Mouse (Mus musculus): ENCODE data around the gene Smtnl2.

The Smtnl2 gene

DNA sequence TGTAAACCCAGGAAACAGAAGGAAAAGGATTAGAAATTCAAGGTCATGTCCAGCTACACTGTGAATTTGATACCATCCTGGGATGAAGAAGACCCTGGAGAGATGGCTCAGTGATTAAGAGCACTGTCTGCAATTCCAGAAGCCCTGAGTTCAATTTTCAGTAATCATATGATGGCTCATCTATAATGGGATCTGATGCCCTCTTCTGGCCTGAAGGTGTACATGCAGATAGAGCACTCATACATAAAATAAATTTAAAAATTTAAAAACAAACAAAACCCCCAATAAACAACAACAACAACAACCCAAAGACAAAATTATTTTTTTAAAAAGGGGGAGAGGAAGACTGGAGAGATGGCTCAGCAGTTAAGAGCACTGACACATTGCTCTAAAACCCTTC, 15.4 kb upstream of the Smtnl2 start:
- DNase-seq (ENCODE audit: low read depth, low spot score) = no peak

DNA sequence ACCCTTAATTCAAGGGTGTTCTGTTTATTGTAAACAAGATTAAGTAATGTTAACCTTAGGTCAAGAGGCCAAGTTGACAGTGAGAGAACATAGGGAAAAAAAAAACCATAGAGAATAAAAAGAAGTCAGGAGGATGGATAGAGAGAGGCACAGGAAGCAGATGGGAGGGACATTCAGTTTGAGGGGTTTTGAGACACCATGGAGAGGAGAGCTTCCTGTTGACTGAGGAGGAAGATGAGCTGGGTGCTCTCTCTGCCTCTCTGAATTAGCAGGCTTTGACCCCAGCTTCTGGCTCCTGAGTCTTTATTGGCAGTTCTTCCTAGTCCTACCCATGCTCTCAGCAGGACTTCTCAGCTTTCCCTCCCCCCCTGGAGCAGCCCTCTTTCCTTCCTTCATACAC, 13.7 kb upstream of the Smtnl2 start:
- no peak for DNase-seq (ENCODE audit: low read depth, low spot score)

DNA sequence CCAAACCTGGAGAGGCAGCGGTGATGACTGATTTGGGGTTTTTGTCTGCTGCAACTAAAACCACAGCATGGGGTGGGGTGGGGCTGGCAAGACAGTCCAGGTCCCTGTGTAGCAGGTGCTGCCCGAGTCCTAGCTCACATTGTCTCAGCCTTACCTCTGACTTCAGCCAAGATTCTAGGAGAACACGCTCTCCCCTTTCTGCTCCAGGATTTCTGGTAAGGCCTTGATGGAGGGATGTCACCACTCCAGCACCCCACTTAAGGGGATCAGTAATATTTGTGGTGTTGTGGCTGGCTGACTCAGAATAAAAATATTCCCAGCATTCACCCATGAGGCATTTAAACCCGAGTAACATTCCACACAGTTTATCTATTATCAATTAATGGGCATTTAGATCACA, 12.2 kb upstream of the Smtnl2 start:
- DNase-seq (ENCODE audit: low read depth, low spot score) = no peak

DNA sequence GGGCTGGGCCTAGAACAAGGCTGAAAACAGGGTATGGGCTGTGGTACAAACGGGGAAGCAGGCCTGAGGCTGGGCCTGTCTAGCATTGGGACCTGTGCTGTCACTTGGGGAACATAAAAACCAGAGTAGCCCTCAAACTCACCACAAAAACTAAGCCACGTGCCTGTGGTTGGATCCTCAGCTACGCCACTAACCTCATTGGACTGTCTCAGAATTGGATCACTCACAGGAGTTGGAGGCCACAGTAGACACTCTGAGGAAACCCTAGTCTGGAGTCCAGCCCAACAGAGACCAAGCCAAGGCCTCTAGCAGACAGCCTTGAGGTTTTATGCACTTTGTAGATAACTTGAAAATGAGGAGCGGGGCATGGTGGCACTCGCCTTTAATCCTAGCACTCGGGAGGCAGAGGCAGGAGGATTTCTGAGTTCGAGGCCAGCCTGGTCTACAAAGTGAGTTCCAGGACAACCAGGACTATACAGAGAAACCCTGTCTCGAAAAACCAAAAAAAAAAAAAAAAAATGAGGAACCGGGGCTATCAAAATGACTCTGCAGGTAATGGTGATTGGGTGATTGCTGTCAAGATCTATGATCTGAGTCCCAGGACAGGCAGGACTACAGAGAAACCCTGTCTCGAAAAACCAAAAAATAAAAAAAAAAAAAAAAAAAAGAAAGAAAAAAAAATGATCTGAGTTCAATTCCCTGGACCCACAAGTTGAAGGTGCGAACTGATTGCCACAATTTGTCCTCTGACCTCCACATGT, 10.2 kb upstream of the Smtnl2 start:
- no peak for DNase-seq (ENCODE audit: low read depth, low spot score)

DNA sequence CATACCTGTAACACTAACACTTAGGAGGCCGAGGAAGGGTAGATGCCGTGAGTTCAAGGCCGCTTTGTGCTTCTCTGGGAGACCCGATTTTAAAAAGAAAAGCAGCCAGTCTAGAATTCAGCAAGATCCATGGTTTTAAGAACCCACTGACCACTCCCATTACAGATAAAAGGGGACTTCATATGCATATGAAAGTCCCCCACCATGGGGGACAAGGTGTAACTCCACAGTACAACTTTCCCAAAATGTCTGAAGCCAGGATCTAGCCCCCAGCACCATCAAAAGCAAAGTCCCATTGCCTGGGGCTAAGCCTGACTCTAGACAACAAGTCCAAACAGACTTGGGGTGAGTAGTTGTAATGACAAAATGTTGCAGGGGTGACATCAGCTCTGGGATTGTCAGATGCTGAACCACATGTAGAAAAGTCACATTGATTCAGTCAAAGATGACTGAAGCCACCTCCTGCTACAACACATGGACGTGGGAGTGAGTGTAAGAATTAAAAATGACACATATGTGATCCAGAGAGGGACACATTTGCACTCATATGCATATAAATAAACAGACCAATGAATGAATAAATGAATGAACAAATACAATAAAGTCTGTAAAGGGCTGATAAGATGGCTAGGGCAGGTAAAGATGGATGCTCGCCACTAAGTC, 9.1 kb upstream of the Smtnl2 start:
- no peak for DNase-seq (ENCODE audit: low read depth, low spot score)

DNA sequence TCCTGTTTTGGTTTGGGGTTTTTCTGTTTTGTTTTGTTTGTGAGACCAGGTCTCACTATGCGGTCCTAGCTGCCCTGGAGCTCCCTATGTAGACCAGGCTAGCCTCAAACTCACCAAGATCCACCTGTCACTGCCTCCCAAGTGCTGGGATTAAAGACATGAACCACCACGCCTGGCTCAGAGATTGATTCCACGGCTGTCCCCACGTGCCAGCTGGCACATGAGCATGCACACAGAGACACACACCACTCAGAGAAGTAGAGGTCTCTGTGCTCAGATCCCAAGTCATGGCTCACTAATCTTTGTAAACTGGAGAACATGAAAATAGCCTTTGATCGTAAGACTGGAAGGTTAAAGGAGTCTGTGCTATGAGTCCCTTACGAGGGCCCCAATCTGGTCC, 7.5 kb upstream of the Smtnl2 start:
- no peak for DNase-seq (ENCODE audit: low read depth, low spot score)

DNA sequence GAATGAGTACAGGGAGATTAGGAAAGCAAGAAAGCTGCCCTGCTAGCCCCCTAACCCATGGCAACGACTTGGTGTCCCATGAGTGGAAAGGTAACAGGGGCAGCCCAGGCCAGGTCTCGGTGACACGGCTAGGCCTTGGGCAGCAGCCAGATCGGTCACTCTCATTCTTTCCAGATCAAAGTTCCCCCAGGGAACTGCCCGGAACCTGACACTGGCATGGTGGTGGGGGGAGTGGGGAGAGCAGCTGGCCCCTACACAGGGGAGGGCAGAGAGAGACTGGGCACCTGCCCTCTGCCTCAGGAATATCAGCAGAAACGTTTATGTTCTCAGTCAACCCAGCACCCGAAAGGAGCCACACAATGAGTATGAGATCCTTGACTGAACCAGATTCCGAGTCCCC, 6.7 kb upstream of the Smtnl2 start:
- DNase-seq (ENCODE audit: low read depth, low spot score) = no peak

DNA sequence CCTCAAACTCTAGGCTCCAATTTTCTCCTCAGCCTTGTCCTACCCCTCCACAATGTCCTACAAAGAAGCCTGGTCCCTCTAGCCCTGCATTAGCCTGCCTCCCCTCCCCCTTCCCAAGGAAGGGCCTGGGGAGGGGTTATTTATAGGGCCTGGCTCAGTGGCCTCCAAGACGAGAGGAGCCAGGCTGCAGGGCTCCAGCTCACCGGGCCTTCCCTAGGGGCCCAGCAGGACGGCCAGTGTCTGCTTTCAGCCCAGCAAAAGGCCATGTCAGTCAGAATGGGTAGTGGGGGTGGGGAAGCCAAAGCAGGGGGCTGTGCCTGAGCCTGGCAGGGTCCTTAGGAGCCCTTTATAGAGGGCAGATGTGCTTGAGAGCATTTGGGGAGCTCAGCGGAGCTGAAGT, 5.9 kb upstream of the Smtnl2 start:
- DNase-seq (ENCODE audit: low read depth, low spot score) = no peak

DNA sequence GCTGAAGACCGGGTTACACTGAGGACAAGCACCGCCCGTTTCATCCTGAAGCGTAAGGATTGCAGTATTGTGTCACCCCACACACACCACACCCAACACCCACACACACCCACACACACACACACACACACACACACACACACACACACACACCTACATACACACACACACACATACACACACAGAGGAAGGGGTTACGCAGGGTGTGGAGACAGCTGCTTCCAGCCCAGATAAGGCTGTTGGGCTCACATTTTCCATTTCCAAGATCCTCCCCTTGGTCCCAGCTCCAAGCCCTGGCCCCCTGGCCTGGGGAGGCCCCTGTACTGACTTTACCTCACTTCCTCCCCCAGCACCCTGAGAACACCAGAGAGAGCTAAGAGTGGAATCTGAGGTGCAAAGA, 5.2 kb upstream of the Smtnl2 start:
- no peak for DNase-seq (ENCODE audit: low read depth, low spot score)

DNA sequence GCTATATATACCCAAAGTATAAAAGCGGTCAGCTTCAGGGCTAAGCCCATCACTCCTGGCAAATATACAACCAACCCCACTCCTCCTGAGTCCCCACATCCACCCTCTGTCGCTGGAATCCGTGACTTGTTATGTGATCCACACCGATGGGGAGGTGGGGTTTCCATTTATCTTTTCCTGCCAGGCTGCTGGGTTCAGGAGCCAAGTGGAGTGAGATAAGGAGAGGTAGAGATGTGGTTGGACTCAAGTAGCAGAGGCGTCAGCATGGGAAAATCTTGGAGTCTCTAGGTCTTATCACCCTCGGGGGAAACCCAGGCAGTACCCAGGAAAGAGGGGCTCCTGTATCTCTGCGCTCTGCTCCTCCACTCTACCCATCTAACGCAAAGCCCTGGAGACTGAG, 3.6 kb upstream of the Smtnl2 start:
- no peak for DNase-seq (ENCODE audit: low read depth, low spot score)

DNA sequence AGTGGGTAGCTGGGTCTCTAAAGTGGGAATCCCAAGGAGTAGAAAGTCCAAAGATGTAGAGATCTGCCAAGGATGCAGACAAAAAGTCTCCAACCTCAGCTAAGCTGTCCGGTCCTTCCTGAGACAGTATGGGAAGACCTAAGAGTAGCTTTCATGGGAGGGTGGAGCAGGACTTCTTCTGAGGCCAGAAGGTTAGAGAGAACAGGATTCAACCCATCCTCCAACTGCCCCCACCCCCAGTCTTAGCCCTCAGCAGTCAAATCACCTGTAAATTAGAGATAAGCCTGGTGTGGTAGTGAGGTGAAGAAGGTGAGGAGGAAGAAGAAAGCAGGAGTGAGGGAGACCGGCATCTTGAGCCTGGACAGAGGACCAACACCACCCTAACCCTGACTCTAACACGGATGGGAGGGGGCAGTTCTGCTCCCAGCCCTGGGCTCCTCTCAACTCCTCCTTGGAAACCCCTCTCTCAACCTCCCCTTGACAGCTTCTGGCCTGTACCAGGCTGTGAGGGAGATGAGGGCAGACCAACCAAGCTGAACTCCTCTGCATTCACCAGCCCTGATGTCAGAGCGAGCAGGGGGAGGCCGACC, 2.2 kb upstream of the Smtnl2 start:
- DNase-seq (ENCODE audit: low read depth, low spot score) = no peak

DNA sequence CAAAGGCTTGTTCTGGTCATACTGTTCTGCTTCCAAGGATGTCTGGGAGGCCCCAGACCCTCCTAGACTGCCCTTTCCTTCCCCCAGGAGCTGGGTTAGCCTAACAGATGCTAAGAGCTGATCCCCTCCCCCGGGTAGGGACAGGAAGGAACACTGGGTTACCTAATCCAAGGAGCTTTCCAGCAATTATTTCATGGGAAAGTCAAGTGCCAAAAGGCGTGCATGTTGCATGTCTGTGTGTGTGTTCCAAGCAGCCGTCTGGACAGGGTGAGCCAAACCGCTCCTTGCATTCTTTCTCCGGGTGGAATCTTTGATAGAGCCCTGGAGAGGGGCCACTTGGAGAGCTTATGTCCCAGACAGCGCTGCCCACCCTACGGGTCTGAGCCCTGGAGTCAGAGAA, 1.5 kb upstream of the Smtnl2 start:
- DNase-seq (ENCODE audit: low read depth, low spot score) = no peak

DNA sequence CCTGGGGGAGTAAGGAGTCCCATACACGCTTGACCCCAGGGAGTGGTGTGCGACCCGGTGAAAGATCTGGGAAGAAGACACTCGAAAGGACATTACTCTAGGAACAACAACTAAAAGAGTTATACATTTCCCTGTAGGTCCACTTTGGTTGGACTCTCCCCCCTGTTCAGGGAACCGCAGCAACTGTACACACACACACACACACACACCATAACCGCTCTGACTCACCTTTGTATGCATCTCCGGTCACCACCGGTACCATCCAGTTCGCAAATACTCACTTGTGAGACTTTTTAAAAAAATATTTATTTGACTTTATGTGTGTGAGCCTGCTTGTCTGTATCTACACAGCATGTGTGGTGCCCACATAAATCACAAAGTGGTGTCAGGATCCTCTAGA, 432 bp upstream of the Smtnl2 start:
- no peak for DNase-seq (ENCODE audit: low read depth, low spot score)

DNA sequence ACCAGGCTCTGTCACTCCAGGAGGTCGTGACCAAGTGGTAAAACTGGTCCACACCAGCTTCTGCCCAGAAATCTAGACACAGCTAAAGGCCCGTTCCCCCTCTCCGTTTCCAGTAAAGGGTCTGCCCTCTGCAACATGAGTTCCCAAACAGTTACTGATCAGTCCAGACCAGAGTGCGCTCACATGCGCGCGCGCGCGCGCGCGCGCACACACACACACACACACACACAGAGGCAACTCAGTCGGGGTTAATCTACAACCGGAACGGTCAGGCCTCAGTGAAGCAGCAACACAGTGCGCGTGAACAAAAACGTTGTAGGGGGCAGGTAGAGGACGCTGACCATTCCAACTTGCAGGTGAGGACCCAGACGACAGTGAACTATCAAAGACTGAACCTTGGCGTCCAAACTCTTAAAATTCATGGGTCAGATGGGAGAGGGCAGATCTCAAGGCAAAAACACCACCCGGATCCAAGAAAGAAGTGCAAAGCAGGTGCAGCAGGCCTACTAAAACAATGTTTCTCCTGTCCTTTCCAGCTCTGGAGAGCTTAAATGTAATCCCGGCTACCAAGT, 906 bp downstream of the Smtnl2 start:
- no peak for DNase-seq (ENCODE audit: low read depth, low spot score)

DNA sequence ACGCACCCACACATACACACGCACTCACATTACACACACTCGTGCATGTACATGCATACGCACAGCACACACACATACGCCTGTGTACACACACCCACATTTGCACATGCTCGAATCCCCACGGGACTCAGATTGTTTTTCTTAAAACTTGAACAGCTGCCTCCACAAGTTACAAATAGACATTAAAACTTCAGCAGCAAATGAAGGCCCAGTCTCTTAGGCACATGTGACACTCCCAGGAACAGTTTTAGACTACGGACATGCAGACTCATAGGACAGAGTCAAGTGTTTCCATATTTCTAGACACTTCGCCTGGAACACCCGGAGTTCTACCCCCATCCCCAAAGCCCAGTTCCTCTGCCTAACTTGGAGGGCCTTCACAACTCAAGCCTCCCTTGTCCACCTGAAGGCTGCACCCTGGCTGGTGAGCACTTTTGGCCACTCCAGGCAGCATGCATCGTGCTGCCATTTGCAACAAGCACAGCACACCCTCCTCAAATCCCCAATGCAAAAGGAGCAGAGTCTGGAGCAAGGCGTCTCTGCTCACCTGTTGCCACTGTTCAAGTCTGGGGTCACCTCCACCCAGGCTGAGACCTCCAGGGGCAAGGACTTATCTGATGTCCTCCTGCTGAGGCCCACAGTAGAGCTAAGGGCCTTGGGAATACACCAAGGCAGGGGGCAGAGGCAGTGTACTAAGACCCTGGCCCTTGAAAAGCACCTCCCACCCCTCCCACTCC, 1.7 kb downstream of the Smtnl2 start:
- DNase-seq (ENCODE audit: low read depth, low spot score) = no peak

DNA sequence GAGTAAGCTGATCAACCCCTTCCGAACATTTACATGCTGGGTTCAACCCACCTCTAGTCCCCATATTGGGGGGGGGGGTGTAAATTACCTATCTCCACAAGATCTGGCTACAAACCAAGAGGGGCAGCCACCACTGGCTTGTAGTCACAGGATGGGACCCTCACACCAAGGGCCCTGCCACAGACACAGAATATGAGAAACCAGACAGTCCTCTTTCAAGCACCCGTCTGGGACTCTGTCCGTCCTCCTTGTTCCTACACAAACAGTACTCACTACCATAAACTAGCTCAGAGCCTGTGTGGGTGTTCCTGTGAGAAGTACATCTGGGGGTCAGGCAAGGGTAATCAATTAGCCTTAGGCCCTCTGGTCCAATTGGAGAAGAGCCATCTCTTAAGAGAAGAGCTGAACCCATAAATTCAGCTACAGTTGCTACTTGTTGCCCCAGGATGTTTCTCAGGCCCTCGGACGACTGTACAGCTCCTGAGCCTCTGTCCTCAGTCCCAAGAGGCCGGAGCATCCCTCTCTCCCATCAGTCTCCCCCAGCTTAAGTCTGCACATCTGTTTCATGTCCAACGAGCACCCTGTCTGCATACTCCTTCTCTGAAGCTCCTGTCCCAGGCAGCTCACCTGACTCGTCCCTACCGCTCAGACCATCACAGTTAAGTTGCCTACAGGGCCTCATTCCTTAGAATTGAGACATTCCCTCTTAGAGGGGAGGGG, 2.9 kb downstream of the Smtnl2 start:
- no peak for DNase-seq (ENCODE audit: low read depth, low spot score)

DNA sequence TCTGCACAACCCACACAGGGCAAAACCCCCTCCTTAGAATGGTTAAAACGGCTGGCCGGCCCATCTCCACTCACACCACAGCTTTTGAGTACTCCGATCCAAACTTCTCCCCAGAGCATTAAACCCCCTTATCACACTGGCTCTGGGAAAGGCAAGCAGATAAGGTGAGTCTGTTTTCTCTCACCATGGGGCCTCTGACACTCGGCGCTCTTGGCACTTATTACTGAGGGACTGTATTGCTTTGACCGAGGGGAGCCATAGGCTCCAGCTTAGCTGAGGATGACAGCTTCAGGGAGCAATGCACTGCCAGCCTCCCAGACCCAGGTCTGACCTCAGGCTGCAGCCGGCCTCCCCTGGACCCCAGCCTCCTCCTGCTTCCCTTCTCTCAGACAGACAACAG, 3.9 kb downstream of the Smtnl2 start:
- DNase-seq (ENCODE audit: low read depth, low spot score) = no peak

DNA sequence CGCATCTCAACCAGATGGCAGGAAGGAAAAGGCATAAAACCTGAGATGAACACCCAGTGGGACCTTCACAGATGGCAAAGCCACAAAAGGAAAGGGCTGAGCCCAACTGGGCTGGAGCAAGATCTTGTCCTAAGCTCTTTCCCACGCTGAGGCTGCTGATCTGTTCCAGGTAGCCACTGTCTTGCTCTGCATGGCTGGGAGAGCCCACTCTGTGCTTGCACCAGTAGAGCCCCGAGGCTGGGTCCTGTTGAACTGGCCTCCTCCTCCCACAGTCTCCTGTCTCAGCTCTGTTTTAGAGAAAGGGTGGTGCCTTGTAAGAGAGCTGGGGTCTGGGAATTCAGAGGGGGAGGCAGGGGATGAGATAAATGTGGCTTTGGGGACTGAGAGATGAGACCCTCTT, 4.4 kb downstream of the Smtnl2 start:
- DNase-seq (ENCODE audit: low read depth, low spot score) = no peak

DNA sequence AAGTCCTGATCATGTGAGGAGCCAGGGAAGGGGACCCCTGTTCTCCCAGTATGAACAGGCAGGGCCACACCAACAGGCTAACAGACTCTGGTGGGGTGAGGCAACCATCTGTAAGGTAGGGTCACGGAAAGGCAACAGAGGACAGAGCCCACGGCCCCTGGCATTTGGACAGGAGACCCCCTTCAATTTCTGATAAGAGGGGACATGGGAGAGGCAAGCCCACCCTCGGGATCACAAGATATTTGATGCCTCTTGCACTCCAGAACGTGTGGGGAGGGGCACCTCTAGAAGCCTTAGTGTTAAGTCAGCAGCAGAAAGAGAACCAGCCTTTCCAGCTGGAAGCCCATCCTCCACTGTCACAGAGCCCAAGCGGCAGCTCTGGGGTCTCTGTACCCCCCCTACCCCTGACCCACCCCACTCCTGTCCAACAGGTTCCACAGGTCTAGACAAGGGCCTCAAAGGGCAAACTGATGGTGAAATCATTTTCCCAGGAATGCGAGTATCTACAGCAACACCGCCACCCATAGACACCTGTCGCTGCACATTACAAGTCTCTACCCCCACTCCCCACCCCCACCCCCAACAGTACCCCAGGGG, 5.3 kb downstream of the Smtnl2 start:
- no peak for DNase-seq (ENCODE audit: low read depth, low spot score)

DNA sequence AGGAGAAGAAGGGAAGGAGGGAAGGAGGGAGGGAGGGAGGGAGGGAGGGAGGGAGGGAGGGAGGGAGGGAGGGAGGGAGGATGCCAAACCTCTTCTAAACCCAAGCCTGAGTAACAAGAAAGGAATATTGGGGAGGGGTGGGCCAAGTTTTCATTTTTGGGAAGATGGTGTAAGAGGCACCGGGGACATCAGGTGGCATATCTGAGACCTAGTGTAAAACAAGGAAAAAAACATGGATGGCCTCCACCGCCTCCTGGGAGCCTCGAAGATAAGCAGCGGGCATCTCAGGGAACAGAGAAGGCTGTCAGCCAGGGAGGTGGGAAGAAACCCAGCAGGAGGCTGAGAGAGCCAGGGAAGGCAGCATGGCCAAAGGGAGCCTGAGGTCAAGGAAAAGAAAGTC, 6.0 kb downstream of the Smtnl2 start:
- no peak for DNase-seq (ENCODE audit: low read depth, low spot score)

DNA sequence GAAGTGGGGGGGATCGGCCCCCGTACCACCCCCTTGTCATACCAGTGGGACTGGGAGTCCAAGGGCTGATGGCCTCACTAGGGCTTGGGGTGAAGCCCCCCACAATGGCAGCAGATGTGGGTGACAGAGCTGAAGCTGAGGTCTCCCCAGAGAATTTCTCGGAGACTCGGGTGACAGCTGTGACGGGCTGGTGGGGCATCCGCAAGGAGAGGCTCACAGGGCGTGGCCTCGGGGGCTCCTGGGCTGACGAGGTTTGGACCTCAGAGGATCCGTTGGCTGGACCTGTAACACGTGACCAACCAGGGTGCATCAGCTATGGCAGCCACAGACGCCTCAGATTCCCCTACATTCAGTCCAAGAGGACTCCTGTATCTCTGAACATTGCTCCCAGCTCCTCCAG, 8.5 kb downstream of the Smtnl2 start:
- no peak for DNase-seq (ENCODE audit: low read depth, low spot score)
